Mouse (Mus musculus): ENCODE measurements around the gene Pak6. TPM values are rescaled to one million over a fixed set of nuclear protein-coding genes. Genes with fewer than 3 reads are reported as not detected.

Pak6 gene
- total and polyA plus RNA-seq, 3 experiments = 0.05 to 0.73 (median 0.42) TPM

GRCm38 (mm10) chr2:118669245-118669644, 6.1 kb downstream of the Pak6 start:
- Histone ChIP-seq H3K36me3 (replicated peaks in 1 of 2; ENCODE audit: control insufficient read depth in 1 of 2, insufficient read depth in 1 of 2, low read length in 1 of 2) (no peaks in the 10 kb centered on the region), H3K27ac (ENCODE audit: insufficient read depth, low read depth) (no peak overlapping the region), H3K79me2 (replicated peaks; ENCODE audit: control insufficient read depth, extremely low read depth, insufficient read depth, poor library complexity, severe bottlenecking) (no peaks in the 10 kb centered on the region), H3K9ac (ENCODE audit: insufficient read depth, low read depth) (no peak overlapping the region), H3K4me3 (replicated peaks in 1 of 3; ENCODE audit: low read depth in 2 of 3, low read length in 2 of 3, poor library complexity in 1 of 3) (no peak overlapping the region), H3K27me3 (replicated peaks) (no peaks in the 10 kb centered on the region), H3K4me1 (ENCODE audit: control insufficient read depth in 1 of 2, insufficient read depth in 2 of 2) (peaks cover 7 to 37% of the 10 kb centered on the region in 2 experiments; a peak in 3 of 4 replicates), H3K9me3 (replicated peaks; ENCODE audit: low read length) (no peaks in the 10 kb centered on the region), H3K4me2 (ENCODE audit: insufficient read depth, low read depth, poor library complexity, severe bottlenecking) (no peak overlapping the region)
- in situ Hi-C loops (cut with MboI; ENCODE audit: low pct_ligation_motif_present, low pct_unique_long_range_greater_than_20kb, low sequenced_read_pairs) = no loop called here
- TF ChIP-seq MYC (IDR thresholded peaks at IDR 0.05; ENCODE audit: low read depth, low read length) (no peak), POLR2A (IDR thresholded peaks at IDR 0.05; ENCODE audit: low read depth, low read length) (no peak), ZKSCAN1 (IDR thresholded peaks at IDR 0.05; ENCODE audit: borderline replicate concordance, low read depth, low read length) (no peak), CHD1 (IDR thresholded peaks at IDR 0.05; ENCODE audit: low read depth, low read length) (no peak), MAFK (IDR thresholded peaks at IDR 0.05; ENCODE audit: insufficient replicate concordance, low read length) (no peak), ELF1 (IDR thresholded peaks at IDR 0.05; ENCODE audit: low read depth, low read length) (no peak), RAD21 (IDR thresholded peaks at IDR 0.05; ENCODE audit: low read depth, low read length) (no peak), UBTF (IDR thresholded peaks at IDR 0.05; ENCODE audit: low read depth, low read length) (no peak), POLR2AphosphoS2 (IDR thresholded peaks at IDR 0.05; ENCODE audit: low read depth, low read length) (no peak), ZC3H11A (IDR thresholded peaks at IDR 0.05; ENCODE audit: low read depth, low read length) (no peak), CHD2 (IDR thresholded peaks at IDR 0.05; ENCODE audit: low read length) (no peak), JUND (conservative IDR thresholded peaks at IDR 0.05; ENCODE audit: low read depth, low read length) (no peak), TCF12 (IDR thresholded peaks at IDR 0.05; ENCODE audit: low read depth, low read length) (no peak), IRF4 (IDR thresholded peaks at IDR 0.05; ENCODE audit: low read depth, low read length) (no peak)
- no peak for DNase-seq (ENCODE audit: extremely low read depth)
- dilution Hi-C loops (cut with MboI; ENCODE audit: extremely low pct_ligation_motif_present, extremely low pct_unique_long_range_greater_than_20kb, low sequenced_read_pairs) = no loop called here

DNA sequence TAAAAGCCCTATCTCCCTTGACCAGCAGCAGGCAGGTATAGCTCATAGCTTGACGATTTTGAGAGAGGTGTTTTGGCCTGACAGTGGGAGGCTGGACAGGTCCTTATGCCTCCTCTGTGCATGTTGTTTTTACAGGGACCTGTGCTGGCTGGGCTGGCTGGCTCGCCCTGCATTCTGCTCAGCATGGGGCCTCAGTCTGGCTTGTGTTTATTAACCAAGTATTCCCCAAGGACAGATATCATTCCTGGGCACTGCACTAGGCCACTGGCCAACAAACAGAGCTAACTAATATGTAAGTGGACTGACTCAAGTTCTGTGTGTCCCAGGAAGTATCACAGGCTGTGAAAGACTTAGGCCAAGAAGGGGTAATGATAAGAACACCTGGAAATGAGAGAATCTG, 6.7 kb downstream of the Pak6 start:
- no peaks in the 10 kb centered on the region for H3K27me3 ChIP-seq (replicated peaks)
- peaks cover 6 to 31% of the 10 kb centered on the region in 2 experiments; a peak in 3 of 4 replicates for H3K4me1 ChIP-seq (ENCODE audit: control insufficient read depth in 1 of 2, insufficient read depth in 2 of 2)
- H3K9ac ChIP-seq (ENCODE audit: insufficient read depth, low read depth) = no peak overlapping the region
- H3K4me2 ChIP-seq (ENCODE audit: insufficient read depth, low read depth, poor library complexity, severe bottlenecking) = no peak overlapping the region
- no peaks in the 10 kb centered on the region for H3K36me3 ChIP-seq (replicated peaks in 1 of 2; ENCODE audit: control insufficient read depth in 1 of 2, insufficient read depth in 1 of 2, low read length in 1 of 2)
- in situ Hi-C loops (cut with MboI; ENCODE audit: low pct_ligation_motif_present, low pct_unique_long_range_greater_than_20kb, low sequenced_read_pairs) = no loop called here
- H3K4me3 ChIP-seq (replicated peaks in 1 of 3; ENCODE audit: low read depth in 2 of 3, low read length in 2 of 3, poor library complexity in 1 of 3) = no peak overlapping the region
- no peaks in the 10 kb centered on the region for H3K9me3 ChIP-seq (replicated peaks; ENCODE audit: low read length)
- DNase-seq (ENCODE audit: extremely low read depth) = no peak
- no peaks in the 10 kb centered on the region for H3K79me2 ChIP-seq (replicated peaks; ENCODE audit: control insufficient read depth, extremely low read depth, insufficient read depth, poor library complexity, severe bottlenecking)
- TF ChIP-seq MAZ (IDR thresholded peaks at IDR 0.05; ENCODE audit: low read depth, low read length) (no peak), E2F4 (IDR thresholded peaks at IDR 0.05; ENCODE audit: insufficient replicate concordance, low read depth, low read length) (no peak), ZNF384 (IDR thresholded peaks at IDR 0.05; ENCODE audit: low read depth, low read length) (no peak), MYC (IDR thresholded peaks at IDR 0.05; ENCODE audit: low read depth, low read length) (no peak), JUN (IDR thresholded peaks at IDR 0.05; ENCODE audit: insufficient read depth, low read depth, low read length) (no peak), ZC3H11A (IDR thresholded peaks at IDR 0.05; ENCODE audit: low read depth, low read length) (no peak), MXI1 (IDR thresholded peaks at IDR 0.05; ENCODE audit: low read depth, low read length) (no peak), ETS1 (conservative IDR thresholded peaks at IDR 0.05; ENCODE audit: low read depth, low read length) (no peak), UBTF (IDR thresholded peaks at IDR 0.05; ENCODE audit: low read depth, low read length) (no peak), SIN3A (IDR thresholded peaks at IDR 0.05; ENCODE audit: low read length) (no peak), GABPA (IDR thresholded peaks at IDR 0.05; ENCODE audit: insufficient replicate concordance, low read depth, low read length) (no peak), EP300 (IDR thresholded peaks at IDR 0.05; ENCODE audit: low read length) (no peak), USF2 (conservative IDR thresholded peaks at IDR 0.05; ENCODE audit: low read depth, low read length) (no peak), HCFC1 (IDR thresholded peaks at IDR 0.05; ENCODE audit: low read depth, low read length) (no peak), CTCF (conservative IDR thresholded peaks at IDR 0.05 in 1 of 2, IDR thresholded peaks at IDR 0.05 in 1 of 2; ENCODE audit: low read depth in 2 of 2, low read length in 2 of 2) (no peak)
- H3K27ac ChIP-seq (ENCODE audit: insufficient read depth, low read depth) = no peak overlapping the region
- dilution Hi-C loops (cut with MboI; ENCODE audit: extremely low pct_ligation_motif_present, extremely low pct_unique_long_range_greater_than_20kb, low sequenced_read_pairs) = no loop called here
